Mouse (Mus musculus): ENCODE measurements around the gene Dmrta1. TPM values are rescaled to one million over a fixed set of nuclear protein-coding genes. Genes with fewer than 3 reads are reported as not detected.

The Dmrta1 gene
- total RNA-seq, 1 experiment = 0.13 TPM

DNA sequence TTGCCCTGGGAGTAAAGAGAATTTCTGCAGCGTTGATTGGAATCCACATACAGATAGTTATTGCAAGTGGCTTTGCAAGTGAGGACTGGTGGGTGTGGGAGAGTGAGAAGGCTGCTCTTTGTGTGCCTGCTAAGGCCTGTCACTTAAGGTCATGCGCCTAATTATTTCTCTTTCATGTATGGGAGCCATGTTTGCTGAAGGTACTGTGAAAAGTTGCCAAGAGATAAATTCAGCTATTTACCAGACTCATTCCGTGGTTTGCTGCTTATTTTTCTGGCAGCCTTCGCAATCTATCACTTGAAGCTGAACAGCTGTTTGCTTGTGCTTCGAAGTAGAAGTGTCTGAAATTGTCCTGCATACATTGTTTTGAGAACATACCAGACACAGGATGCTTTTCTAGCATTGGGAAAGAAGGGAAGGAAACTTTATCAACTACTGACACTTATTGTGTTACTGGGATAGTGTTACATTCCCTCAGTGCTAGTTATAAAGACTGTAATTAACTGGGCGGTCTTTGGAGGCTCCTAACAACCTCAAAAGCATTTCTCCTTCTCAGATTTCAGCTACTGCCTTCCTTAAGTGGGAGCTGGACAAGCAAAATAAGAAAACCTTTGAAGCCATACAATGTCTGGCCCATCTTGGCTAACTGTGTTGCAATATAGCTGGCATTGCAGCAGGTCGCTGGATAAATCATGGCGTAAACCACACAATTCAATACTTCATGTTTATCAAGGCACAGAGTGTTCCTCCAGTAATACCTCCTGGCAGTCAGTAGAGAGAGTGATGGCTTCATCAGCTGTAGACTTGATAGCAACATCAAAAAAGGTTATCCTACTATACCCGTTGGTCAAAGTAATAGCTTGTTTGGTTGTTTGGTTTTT is 34.8 kb upstream of the Dmrta1 start:
- no peaks in the 10 kb centered on the region for H3K4me1 ChIP-seq (ENCODE audit: control insufficient read depth in 2 of 2, insufficient read depth in 2 of 2, low read length in 2 of 2, poor library complexity in 1 of 2)
- TF ChIP-seq ZNF384 (IDR thresholded peaks at IDR 0.05; ENCODE audit: low read depth, low read length) = no peak
- TF ChIP-seq ZC3H11A (IDR thresholded peaks at IDR 0.05; ENCODE audit: borderline replicate concordance, low read depth, low read length) = no peak
- TF ChIP-seq HCFC1 (IDR thresholded peaks at IDR 0.05; ENCODE audit: borderline replicate concordance, insufficient read depth, low read length) = no peak
- TF ChIP-seq CHD2 (IDR thresholded peaks at IDR 0.05; ENCODE audit: low read depth, low read length) = no peak
- no peak for TF ChIP-seq MAFK (IDR thresholded peaks at IDR 0.05; ENCODE audit: insufficient read depth, low read depth, low read length)
- H3K9me3 ChIP-seq (ENCODE audit: control insufficient read depth, insufficient read depth, low read depth, low read length) = no peaks in the 10 kb centered on the region
- no peaks in the 10 kb centered on the region for H3K36me3 ChIP-seq (ENCODE audit: control insufficient read depth, insufficient read depth, low read length, poor library complexity, severe bottlenecking)
- in situ Hi-C loops (cut with MboI; ENCODE audit: low sequenced_read_pairs in 2 of 2, unreplicated experiment in 2 of 2) = no loop called here
- H3K27ac ChIP-seq (ENCODE audit: insufficient read depth, low read depth, low read length, poor library complexity, severe bottlenecking) = no peak overlapping the region
- H3K9ac ChIP-seq (ENCODE audit: insufficient read depth, low read depth, low read length, poor library complexity, severe bottlenecking) = no peak overlapping the region
- H3K4me3 ChIP-seq (ENCODE audit: insufficient read depth in 1 of 2, low read depth in 1 of 2, low read length in 2 of 2, poor library complexity in 1 of 2, severe bottlenecking in 1 of 2) = no peak overlapping the region
- no peak for DNase-seq (ENCODE audit: low read depth, low spot score)

DNA sequence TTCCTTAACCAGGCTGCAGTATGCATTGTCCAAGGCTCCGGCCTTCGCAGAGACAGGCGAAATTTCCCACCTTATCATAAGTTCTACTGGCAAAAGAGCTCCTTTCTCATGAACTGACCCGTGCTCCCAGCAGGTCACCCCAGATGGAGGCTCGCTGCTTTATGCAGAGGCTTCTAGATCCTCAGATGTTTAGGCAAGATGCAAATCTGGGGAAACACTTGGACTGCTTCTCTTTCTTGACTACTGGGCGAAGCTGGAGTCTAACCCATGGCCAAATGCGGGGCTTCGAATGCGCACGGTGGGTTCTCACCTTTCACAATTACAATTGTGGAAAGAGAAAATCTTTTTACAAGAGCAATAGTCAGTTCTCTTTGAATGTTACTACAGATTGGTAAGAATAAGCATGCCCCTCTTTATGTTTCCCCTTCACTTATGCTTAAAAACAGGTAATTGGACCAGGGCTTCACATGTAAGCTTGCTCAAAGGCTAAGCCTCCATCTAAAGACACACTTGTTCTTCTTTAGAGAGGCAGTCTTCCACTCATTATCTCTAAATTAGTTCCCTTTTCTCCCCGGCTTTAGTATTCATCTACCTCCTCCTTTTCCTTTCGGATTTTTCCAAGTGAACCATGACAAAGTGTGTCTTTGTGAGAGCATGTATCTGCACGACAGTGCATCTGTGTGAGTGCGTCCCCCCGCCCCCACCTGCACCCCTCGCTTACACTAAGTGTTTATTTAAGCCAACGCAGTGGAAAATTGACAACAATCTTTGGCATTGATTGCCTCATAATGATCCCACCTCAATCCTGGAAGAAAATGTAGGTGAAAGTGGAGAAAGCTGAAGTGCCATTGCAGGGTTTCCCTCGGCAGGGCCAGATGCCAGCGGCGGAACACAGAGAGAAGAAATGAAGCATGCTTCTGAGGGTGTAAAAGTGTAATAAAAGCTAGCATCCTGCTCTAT is 28.6 kb upstream of the Dmrta1 start:
- no peak overlapping the region for H3K27ac ChIP-seq (ENCODE audit: insufficient read depth, low read depth, low read length, poor library complexity, severe bottlenecking)
- no peak for DNase-seq (ENCODE audit: low read depth, low spot score)
- no peaks in the 10 kb centered on the region for H3K9me3 ChIP-seq (ENCODE audit: control insufficient read depth, insufficient read depth, low read depth, low read length)
- no peaks in the 10 kb centered on the region for H3K36me3 ChIP-seq (ENCODE audit: control insufficient read depth, insufficient read depth, low read length, poor library complexity, severe bottlenecking)
- no peak overlapping the region for H3K9ac ChIP-seq (ENCODE audit: insufficient read depth, low read depth, low read length, poor library complexity, severe bottlenecking)
- TF ChIP-seq ZC3H11A (IDR thresholded peaks at IDR 0.05; ENCODE audit: borderline replicate concordance, low read depth, low read length) (no peak), ZNF384 (IDR thresholded peaks at IDR 0.05; ENCODE audit: low read depth, low read length) (no peak)
- H3K4me1 ChIP-seq (ENCODE audit: control insufficient read depth in 2 of 2, insufficient read depth in 2 of 2, low read length in 2 of 2, poor library complexity in 1 of 2) = no peaks in the 10 kb centered on the region
- no peak overlapping the region for H3K4me3 ChIP-seq (ENCODE audit: insufficient read depth in 1 of 2, low read depth in 1 of 2, low read length in 2 of 2, poor library complexity in 1 of 2, severe bottlenecking in 1 of 2)
- in situ Hi-C loops (cut with MboI; ENCODE audit: low sequenced_read_pairs in 2 of 2, unreplicated experiment in 2 of 2) = no loop called here

DNA sequence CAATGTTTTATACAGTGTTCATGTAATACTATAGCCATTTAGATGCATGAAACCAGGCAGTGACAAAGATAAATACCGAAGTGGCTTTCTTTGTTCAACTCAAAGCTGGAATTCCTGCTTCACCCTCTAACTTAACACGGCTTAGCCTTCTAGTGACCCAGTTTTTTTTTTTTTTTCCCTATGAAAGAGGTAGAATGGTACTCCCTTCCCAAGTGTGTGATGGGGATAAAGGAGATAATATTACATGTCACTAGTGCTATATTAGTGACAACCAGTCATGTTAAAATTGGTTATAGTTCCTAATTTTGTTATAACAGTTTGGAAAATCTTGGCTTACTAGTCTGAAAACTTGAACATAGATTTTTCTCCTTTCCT is 27.9 kb upstream of the Dmrta1 start:
- Histone ChIP-seq H3K36me3 (ENCODE audit: control insufficient read depth, insufficient read depth, low read length, poor library complexity, severe bottlenecking) (no peaks in the 10 kb centered on the region), H3K4me3 (ENCODE audit: insufficient read depth in 1 of 2, low read depth in 1 of 2, low read length in 2 of 2, poor library complexity in 1 of 2, severe bottlenecking in 1 of 2) (no peak overlapping the region), H3K27ac (ENCODE audit: insufficient read depth, low read depth, low read length, poor library complexity, severe bottlenecking) (no peak overlapping the region), H3K9me3 (ENCODE audit: control insufficient read depth, insufficient read depth, low read depth, low read length) (no peaks in the 10 kb centered on the region), H3K9ac (ENCODE audit: insufficient read depth, low read depth, low read length, poor library complexity, severe bottlenecking) (no peak overlapping the region), H3K4me1 (ENCODE audit: control insufficient read depth in 2 of 2, insufficient read depth in 2 of 2, low read length in 2 of 2, poor library complexity in 1 of 2) (no peaks in the 10 kb centered on the region)
- in situ Hi-C loops (cut with MboI; ENCODE audit: low sequenced_read_pairs in 2 of 2, unreplicated experiment in 2 of 2) = no loop called here
- DNase-seq (ENCODE audit: low read depth, low spot score) = no peak
- TF ChIP-seq MAFK (IDR thresholded peaks at IDR 0.05; ENCODE audit: insufficient read depth, low read depth, low read length) (no peak), ZC3H11A (IDR thresholded peaks at IDR 0.05; ENCODE audit: borderline replicate concordance, low read depth, low read length) (no peak), CHD2 (IDR thresholded peaks at IDR 0.05; ENCODE audit: low read depth, low read length) (no peak), ZNF384 (IDR thresholded peaks at IDR 0.05; ENCODE audit: low read depth, low read length) (no peak), HCFC1 (IDR thresholded peaks at IDR 0.05; ENCODE audit: borderline replicate concordance, insufficient read depth, low read length) (no peak)

DNA sequence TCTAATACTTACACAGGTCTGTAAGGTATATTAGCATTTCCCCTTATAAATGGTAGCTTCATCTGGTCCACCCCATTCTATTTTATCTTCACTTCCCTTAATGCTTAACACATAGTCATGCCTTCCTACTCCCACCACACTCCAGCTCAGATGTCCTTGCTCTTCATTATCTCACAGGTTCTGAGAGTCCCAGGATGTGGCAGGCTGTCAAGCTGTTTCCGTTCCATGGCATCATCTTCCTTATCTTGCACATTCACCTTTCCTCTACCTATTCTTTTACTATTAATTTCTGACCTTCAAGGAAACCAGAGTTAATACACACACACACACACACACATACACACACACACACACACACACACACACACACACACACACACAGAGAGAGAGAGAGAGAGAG is 27.5 kb upstream of the Dmrta1 start:
- no peaks in the 10 kb centered on the region for H3K36me3 ChIP-seq (ENCODE audit: control insufficient read depth, insufficient read depth, low read length, poor library complexity, severe bottlenecking)
- no peaks in the 10 kb centered on the region for H3K9me3 ChIP-seq (ENCODE audit: control insufficient read depth, insufficient read depth, low read depth, low read length)
- no peaks in the 10 kb centered on the region for H3K4me1 ChIP-seq (ENCODE audit: control insufficient read depth in 2 of 2, insufficient read depth in 2 of 2, low read length in 2 of 2, poor library complexity in 1 of 2)
- no peak overlapping the region for H3K4me3 ChIP-seq (ENCODE audit: insufficient read depth in 1 of 2, low read depth in 1 of 2, low read length in 2 of 2, poor library complexity in 1 of 2, severe bottlenecking in 1 of 2)
- in situ Hi-C loops (cut with MboI; ENCODE audit: low sequenced_read_pairs in 2 of 2, unreplicated experiment in 2 of 2) = no loop called here
- DNase-seq (ENCODE audit: low read depth, low spot score) = no peak
- H3K27ac ChIP-seq (ENCODE audit: insufficient read depth, low read depth, low read length, poor library complexity, severe bottlenecking) = no peak overlapping the region
- TF ChIP-seq ZNF384 (IDR thresholded peaks at IDR 0.05; ENCODE audit: low read depth, low read length) (no peak), MAFK (IDR thresholded peaks at IDR 0.05; ENCODE audit: insufficient read depth, low read depth, low read length) (no peak), HCFC1 (IDR thresholded peaks at IDR 0.05; ENCODE audit: borderline replicate concordance, insufficient read depth, low read length) (no peak), CHD2 (IDR thresholded peaks at IDR 0.05; ENCODE audit: low read depth, low read length) (no peak), ZC3H11A (IDR thresholded peaks at IDR 0.05; ENCODE audit: borderline replicate concordance, low read depth, low read length) (no peak)
- no peak overlapping the region for H3K9ac ChIP-seq (ENCODE audit: insufficient read depth, low read depth, low read length, poor library complexity, severe bottlenecking)
